Comparison of ENCODE assay signal across 8 mouse cellular contexts in genomic region chr2:165922047-165922728, GRCm38 (mm10). TPM values are rescaled to one million over a fixed set of nuclear protein-coding genes. Genes with fewer than 3 reads are reported as not detected.
DNase-seq lines count a peak whose midpoint lies in the region; ATAC-seq lines count a peak whose summit lies in the region.

No protein-coding gene starts in this region.

- peak; percentile 51; the same call in 1 of the 2 replicates for ATAC-seq in megakaryocyte-erythroid progenitor cell, adult 5-6 weeks (replicated peaks; ENCODE audit: low FRiP score, low TSS enrichment, poor library complexity, severe bottlenecking)
- no peak for ATAC-seq in erythroid progenitor cell, adult 5-6 weeks (replicated peaks; ENCODE audit: low FRiP score, poor library complexity, severe bottlenecking)

- DNase-seq in A20 (ENCODE audit: low read depth, low spot score) (peak; percentile 98), ZHBTc4 (ENCODE audit: low read depth, low spot score) (peak; percentile 96)
- peak; percentile 54 for DNase-seq in kidney, postnatal 10 days
- DNase-seq in adrenal gland, postnatal 25 days = no peak
- DNase-seq in cerebellum, adult 9-10 months = no peak
- DNase-seq in adrenal gland, adult 8-10 months = no peak

RNA-seq across cellular contexts. Expression of gene Zmynd8, which starts 23.4 kb away (rescaled TPM):
- 70.9 and 80.1 TPM in 2 replicates for total RNA-seq in megakaryocyte-erythroid progenitor cell, adult 5-6 weeks (2014; fragmentation: Nextera tagmentation)
- 27.2 and 42.9 TPM in 2 replicates for total RNA-seq in megakaryocyte-erythroid progenitor cell, adult 5-6 weeks (2017)
- total RNA-seq in adrenal gland, postnatal 25 days (2021) = 57.4 and 73.1 TPM in 2 replicates
- 55.3 and 129 TPM in 2 replicates for total RNA-seq in erythroid progenitor cell, adult 5-6 weeks (2015; ENCODE audit: low replicate concordance)
- total RNA-seq in erythroid progenitor cell, adult 5-6 weeks (2017; ENCODE audit: low replicate concordance) = 59.5 and 85.9 TPM in 2 replicates
- total RNA-seq in adrenal gland, adult 8-10 months (2022) = 10 to 100 TPM; 51.7 to 94.5 (median 70.6) TPM

Comparison
In these comparisons a context has a peak if more than half of its experiments do, and no peak if none do; other contexts are left out.
1. DNase-seq: peak in A20 (single experiment), ZHBTc4 (single experiment) and kidney, postnatal 10 days (single experiment); none in adrenal gland, postnatal 25 days (single experiment), cerebellum, adult 9-10 months (single experiment) and adrenal gland, adult 8-10 months (single experiment).